Mouse (Mus musculus) ES-CJ7 (cell line): Measurements from ENCODE around the gene Serinc4.

Experiments used
- DNase-seq: peaks from one replicate; pipeline ENCODE4 v3.0.0; 2011; ENCODE audit warnings: low read depth, low spot score

Gene Serinc4

GRCm38 (mm10) chr2:121448136-121448535, 8.4 kb downstream of the Serinc4 start:
- DNase-seq, result no peak

GRCm38 (mm10) chr2:121447006-121447405, 9.6 kb downstream of the Serinc4 start:
- DNase-seq, result no peak

DNA sequence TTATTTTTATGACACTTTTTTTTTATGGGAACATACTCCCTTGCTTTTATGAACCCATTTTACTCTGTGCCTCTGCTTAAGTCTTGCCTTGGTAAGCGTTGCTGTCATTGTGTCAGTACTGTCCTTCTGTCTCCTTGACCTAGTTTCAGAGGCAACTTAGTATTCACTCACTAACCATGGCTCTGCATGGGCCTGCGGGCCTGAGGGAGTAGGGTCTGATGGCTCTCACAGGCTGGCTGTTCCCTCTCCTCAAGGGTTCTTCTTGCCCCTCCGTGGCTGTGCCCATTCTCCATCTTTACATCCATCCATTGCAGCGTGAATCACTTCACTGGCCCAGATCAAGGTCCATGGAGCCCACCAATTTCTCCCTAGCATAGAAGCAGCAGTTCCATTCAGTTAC, 10.1 kb downstream of the Serinc4 start:
- no peak for DNase-seq

GRCm38 (mm10) chr2:121445117-121445516, 11.5 kb downstream of the Serinc4 start:
- DNase-seq, result no peak

DNA sequence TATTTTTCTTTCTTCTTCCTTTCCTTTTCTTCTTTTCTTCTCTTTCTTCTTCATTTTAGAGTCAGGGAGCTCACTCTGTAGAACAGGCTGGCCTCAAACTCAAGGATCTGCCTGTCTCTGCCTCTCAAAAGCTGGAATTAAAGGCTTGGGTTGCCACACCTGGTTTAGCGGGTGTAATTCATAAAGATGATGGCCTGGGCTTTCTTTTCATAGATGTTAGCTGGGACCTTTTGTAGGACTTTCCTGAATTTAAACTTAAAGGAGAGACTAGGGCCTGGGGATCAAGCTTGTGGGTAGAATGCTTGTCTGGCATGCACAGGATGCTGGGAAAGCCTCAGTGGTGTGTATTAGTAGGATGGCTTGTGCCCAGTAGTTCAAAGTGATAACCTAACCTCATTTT, 12.4 kb downstream of the Serinc4 start, which contains the start of gene Ell3:
Gene Ell3 (minus strand): TSS at position 101 of the 400 bp plus-strand sequence.
- no peak for DNase-seq

- DNase-seq, result peak; percentile 32
These were observed 13.6 kb downstream of the Serinc4 start for GRCm38 (mm10) chr2:121443068-121443349.

GRCm38 (mm10) chr2:121442259-121443067, 14.1 kb downstream of the Serinc4 start:
- DNase-seq, result peak; percentile 64

DNA sequence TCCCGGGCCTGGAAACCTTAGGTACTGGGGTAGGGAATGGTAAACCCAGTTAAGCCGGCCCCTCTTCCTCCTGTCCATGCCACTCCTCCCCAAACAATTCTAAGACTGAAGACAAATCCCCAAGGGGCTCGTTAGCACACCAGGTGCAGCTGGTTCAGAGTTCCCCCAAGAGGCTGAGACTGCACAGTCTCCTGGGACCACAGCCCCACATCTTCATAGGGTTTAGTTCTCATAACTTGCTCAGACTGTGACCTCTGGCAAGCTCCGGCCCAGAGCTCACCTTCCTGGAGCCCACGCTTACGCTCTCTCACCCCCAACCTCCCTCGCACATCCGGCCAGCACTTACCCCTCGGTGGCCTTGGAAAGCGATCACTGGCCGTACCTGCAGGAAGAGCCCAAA, 14.8 kb downstream of the Serinc4 start:
- DNase-seq, result no peak

DNA sequence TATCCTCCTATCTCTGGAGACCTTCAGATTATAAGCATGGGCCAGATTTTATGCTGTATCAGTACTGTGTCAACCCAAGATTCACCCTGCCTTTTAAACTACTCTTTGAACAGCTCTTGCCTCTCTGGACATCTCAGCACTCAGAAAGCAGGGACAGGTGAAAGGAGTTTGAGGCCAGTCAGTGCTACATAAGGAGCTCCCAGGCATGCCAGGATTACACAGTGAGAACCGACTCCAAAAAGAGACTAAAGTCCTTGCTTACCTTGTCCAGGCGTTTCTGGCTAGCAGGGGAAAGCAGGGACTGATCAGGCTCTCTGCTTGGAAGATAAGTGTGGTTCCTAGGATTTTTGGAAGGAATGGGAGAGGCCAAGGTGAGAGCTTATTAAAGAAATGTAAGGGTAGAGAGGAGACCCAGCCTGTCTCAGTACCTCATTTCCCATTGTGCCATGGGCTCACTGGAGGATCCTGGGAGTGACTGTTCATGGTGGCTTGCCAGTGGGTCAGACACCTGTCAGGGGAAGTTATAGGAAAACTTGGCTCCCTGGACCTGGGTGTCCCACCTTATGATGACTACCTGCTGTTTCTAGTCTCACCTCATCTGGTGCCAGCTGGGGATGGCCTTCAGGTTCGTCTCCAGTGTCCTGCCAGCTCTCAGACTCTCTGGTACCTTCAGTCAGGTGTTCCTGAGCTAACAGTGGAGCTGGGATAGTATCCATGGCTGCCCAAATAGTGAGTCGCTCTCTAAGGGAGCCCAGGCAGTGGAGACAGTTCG, 15.6 kb downstream of the Serinc4 start:
- no peak for DNase-seq

GRCm38 (mm10) chr2:121439746-121440145, 16.8 kb downstream of the Serinc4 start:
- DNase-seq, result no peak

GRCm38 (mm10) chr2:121434854-121435253, 21.7 kb downstream of the Serinc4 start:
- peak; percentile 49 for DNase-seq

DNA sequence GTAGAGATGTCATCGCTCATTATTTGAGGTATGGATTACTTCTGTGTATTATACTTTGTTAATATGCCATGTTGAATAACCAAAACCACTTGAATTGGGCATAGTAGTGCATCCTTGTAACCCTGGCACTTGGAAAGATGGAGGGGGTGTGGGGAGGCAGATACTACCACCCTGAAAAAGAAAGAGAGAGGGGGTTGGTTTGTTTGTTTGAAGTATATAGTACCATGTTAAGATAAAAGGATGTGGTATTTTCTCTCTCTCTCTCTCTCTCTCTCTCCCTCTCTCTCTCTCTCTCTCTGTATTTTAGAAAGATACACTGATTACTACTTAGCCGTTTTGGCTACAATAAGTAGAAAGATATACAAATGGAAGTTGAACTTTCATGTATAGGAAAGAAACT, 30.7 kb downstream of the Serinc4 start:
- no peak for DNase-seq

GRCm38 (mm10) chr2:121423166-121423565, 33.4 kb downstream of the Serinc4 start:
- DNase-seq, result no peak

GRCm38 (mm10) chr2:121418476-121418875, 38.1 kb downstream of the Serinc4 start:
- no peak for DNase-seq

- no peak for DNase-seq
These were observed 40.2 kb downstream of the Serinc4 start for GRCm38 (mm10) chr2:121416356-121416755.

DNA sequence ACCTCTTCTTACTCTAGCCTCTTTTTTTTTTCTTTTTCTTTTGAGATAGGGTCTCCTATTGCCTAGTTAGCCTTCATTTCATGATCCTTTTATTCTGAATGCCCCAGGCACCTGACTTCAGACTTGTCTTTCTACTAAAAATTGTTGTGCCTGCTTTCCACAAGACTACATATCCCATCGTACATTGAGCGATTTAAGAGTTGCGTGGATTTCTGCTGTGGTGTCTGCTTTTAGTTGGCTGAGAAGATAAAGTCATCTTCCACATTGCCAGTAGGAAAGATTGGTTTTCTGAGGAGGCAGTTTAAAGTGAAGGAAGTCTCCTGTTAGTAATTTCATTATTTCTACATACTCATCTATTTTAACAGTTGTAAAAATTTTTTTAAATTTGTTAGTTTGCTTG, 41.0 kb downstream of the Serinc4 start:
- DNase-seq, result no peak

DNA sequence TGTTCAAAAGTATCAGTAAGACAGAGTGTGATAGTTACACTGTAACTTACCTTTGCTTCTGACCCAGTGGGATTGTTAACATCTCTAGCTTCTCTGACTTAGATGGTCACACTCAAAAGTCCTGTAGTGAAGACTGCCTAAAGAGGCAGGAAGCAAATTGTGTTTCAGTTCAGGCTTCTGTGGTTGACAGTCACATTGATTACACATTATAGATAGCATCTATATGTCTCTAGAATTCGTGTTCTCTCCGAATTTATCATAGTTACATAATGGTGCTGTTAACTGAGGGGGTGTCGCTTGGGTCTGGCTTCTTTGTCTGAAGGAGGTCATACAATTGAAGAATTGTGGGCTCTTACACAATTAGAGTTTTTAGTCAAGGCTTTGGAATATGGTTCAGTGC, 41.5 kb downstream of the Serinc4 start:
- no peak for DNase-seq

- peak; percentile 82 for DNase-seq
These were observed 42.4 kb downstream of the Serinc4 start for GRCm38 (mm10) chr2:121414139-121414685.

DNA sequence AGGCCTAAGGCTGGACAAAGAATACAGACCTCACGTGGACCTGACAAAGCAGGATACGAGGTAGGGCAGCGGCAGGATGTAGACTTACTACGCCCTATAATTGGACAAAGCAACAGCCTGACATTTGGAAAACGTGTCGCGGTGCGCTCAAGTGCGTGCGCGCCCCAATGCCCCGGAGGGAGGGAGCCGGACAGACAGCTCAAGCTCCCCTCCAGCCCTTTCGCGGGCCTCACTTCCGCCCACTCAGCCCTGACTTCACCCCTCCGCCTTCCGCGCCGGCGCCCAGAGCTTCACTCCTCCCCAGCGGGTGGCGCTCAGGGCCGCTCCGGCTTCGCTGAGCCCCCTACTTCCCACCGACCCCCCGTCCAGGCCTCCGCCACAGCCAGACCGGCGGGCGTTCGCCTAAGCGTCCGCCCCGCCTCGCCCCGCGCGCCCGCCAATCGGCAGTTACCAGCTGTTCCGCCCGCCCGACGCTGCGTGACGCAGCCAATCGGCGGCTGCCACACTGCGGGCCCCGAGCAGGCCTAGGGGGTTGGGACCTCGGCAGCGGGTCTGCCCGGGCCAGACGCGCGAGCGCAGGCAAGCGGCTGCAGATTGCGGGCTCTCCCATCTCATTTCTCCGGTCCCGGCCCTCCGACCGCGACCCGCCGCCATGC, 43.1 kb downstream of the Serinc4 start, which contains the start of the genes Pdia3 and Catsper2:
Gene Pdia3 (plus strand): TSS at position 389 of the 656 bp plus-strand sequence.
Gene Catsper2 (minus strand): TSS at position 406 of the 656 bp plus-strand sequence.
- peak; percentile 91 for DNase-seq

GRCm38 (mm10) chr2:121412843-121413386, 43.7 kb downstream of the Serinc4 start:
- DNase-seq, result no peak

DNA sequence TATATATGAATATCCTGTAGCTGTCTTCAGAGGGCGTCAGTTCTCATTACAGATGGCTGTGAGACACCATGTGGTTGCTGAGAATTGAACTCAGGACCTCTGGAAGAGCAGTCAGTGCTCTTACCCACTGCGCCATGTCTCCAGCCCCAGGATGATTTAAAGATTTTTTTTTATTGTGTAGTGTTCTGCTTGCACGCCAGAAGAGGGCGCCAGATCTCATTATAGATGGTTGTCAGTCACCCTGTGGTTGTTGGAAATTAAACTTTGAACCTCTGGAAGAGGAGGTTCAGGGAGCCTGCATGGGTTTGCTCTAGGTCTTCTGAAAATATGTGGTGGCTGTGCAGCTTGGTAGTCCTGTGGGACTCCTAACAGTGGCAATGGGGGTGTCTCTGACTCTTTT, 48.4 kb downstream of the Serinc4 start:
- peak; percentile 81 for DNase-seq

DNA sequence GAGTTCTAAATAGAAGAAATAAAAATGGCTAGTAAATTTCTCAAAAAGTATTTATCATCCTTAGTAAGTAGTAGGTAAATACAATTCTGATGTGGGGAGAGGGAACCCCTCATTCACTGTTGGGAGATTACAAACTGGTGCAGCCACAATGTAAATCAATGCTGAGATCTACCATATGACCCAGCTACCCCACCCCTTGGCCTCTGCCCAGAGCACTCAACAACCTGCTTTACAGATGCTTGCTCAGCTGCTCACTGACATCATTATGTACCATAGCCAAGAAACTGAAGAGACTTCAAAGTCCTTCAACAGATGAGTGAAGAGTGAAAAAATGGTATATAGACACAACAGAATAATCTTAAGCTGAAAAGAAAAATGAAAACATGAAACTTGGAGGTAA, 53.3 kb downstream of the Serinc4 start:
- DNase-seq, result no peak
